Mouse (Mus musculus) brain, embryonic 14.5 days (tissue): ENCODE data around the gene Apeh.

Experiments
- CTCF ChIP-seq: fragments of 200-500 bp; IDR thresholded peaks from 2 replicates; pipeline ENCODE4 v1.5.1; 2012; ENCODE audit warnings: inconsistent platforms, mild to moderate bottlenecking, moderate library complexity, borderline replicate concordance; ENCODE audit not compliant: insufficient read depth, insufficient read length; ENCODE audit errors: extremely low read depth
- POLR2A ChIP-seq: fragments of 200-500 bp; IDR thresholded peaks from 2 replicates; pipeline ENCODE4 v1.6.1; 2012; ENCODE audit warnings: mild to moderate bottlenecking, inconsistent platforms, borderline replicate concordance; ENCODE audit not compliant: poor library complexity, insufficient read depth, insufficient read length, severe bottlenecking; ENCODE audit errors: extremely low read depth

GRCm38 (mm10) chr9:108136225-108136624 is 41.8 kb upstream of the Apeh start:
- no peak for TF ChIP-seq POLR2A
- peak; percentile 44; the same call in 1 of the 2 replicates for TF ChIP-seq CTCF
